Mouse (Mus musculus) CH12.LX (cell line): ENCODE measurements around the gene Sin3a. TPM values are rescaled to one million over a fixed set of nuclear protein-coding genes. Genes with fewer than 3 reads are reported as not detected.

ENCODE experiments used
- DNase-seq: peaks from one replicate; pipeline ENCODE4 v3.0.0-alpha.2; 2013; ENCODE audit errors: extremely low read depth
- H3K27ac ChIP-seq: 2 replicates; pipeline ENCODE4 v1.5.1; 2012; ENCODE audit warnings: low read depth, mild to moderate bottlenecking, control low read depth, moderate library complexity; ENCODE audit not compliant: insufficient read depth
- H3K27me3 ChIP-seq: replicated peaks from 2 replicates; pipeline ENCODE3; 2012; ENCODE audit warnings: inconsistent platforms
- H3K36me3 ChIP-seq, 2 experiments: replicated peaks in 1 of 2; 2 replicates each; pipeline versions ENCODE3 to v1.6.1; 2012; ENCODE audit warnings: inconsistent platforms in 1 of 2, low read length in 1 of 2, mild to moderate bottlenecking in 1 of 2, mixed read lengths in 1 of 2, moderate library complexity in 1 of 2; ENCODE audit not compliant: control insufficient read depth in 1 of 2, insufficient read depth in 1 of 2
- H3K4me1 ChIP-seq, 2 experiments: 2 replicates each; pipeline ENCODE4 v1.6.1; 2012; ENCODE audit warnings: inconsistent platforms in 1 of 2, moderate library complexity in 1 of 2; ENCODE audit not compliant: insufficient read depth in 2 of 2, control insufficient read depth in 1 of 2
- H3K4me2 ChIP-seq: 2 replicates; pipeline ENCODE4 v1.6.1; 2012; ENCODE audit warnings: low read depth, mild to moderate bottlenecking, control low read depth; ENCODE audit not compliant: poor library complexity, insufficient read depth, severe bottlenecking
- H3K4me3 ChIP-seq, 3 experiments: fragments of 150-350 bp in 1 of 3; sonication (generic) in 1 of 3; replicated peaks in 1 of 3; 2 replicates each; pipeline versions ENCODE3 to v1.5.1; 2011 to 2012; ENCODE audit warnings: low read depth in 2 of 3, low read length in 2 of 3, mild to moderate bottlenecking in 2 of 3, moderate library complexity in 2 of 3, control low read depth in 1 of 3, improper control_type of control experiment in 1 of 3, inconsistent platforms in 1 of 3, mixed read lengths in 1 of 3; ENCODE audit not compliant: poor library complexity in 1 of 3
- H3K79me2 ChIP-seq: replicated peaks from 2 replicates; pipeline ENCODE4 v1.6.1; 2012; ENCODE audit warnings: mild to moderate bottlenecking, moderate library complexity; ENCODE audit not compliant: control insufficient read depth, poor library complexity, insufficient read depth, severe bottlenecking; ENCODE audit errors: extremely low read depth
- H3K9ac ChIP-seq: 2 replicates; pipeline ENCODE4 v1.6.1; 2012; ENCODE audit warnings: low read depth, mild to moderate bottlenecking, control low read depth, moderate library complexity; ENCODE audit not compliant: insufficient read depth
- H3K9me3 ChIP-seq: replicated peaks from 2 replicates; pipeline ENCODE3; 2012; ENCODE audit warnings: low read length, inconsistent platforms, mixed read lengths
- BHLHE40 ChIP-seq: IDR thresholded peaks from 2 replicates; pipeline ENCODE4 v1.6.1; 2011; ENCODE audit warnings: mild to moderate bottlenecking, low read depth, low read length, improper control_type of control experiment
- ELF1 ChIP-seq: IDR thresholded peaks from 2 replicates; pipeline ENCODE4 v1.6.1; 2014; ENCODE audit warnings: low read depth, mild to moderate bottlenecking, inconsistent platforms, low read length, improper control_type of control experiment
- EP300 ChIP-seq: IDR thresholded peaks from 2 replicates; pipeline ENCODE4 v1.6.1; 2011; ENCODE audit warnings: low read length, improper control_type of control experiment
- ETS1 ChIP-seq: conservative IDR thresholded peaks from 2 replicates; pipeline ENCODE4 v1.6.1; 2012; ENCODE audit warnings: low read depth, mild to moderate bottlenecking, inconsistent platforms, low read length, improper control_type of control experiment, moderate library complexity
- KAT2A ChIP-seq: IDR thresholded peaks from 2 replicates; pipeline ENCODE4 v1.6.1; 2012; ENCODE audit warnings: low read length, improper control_type of control experiment, inconsistent platforms; ENCODE audit not compliant: insufficient replicate concordance
- MAFK ChIP-seq: IDR thresholded peaks from 2 replicates; pipeline ENCODE4 v1.6.1; 2011; ENCODE audit warnings: low read length, improper control_type of control experiment; ENCODE audit not compliant: insufficient replicate concordance
- MAX ChIP-seq: IDR thresholded peaks from 2 replicates; pipeline ENCODE4 v1.6.1; 2011; ENCODE audit warnings: low read length, improper control_type of control experiment
- MXI1 ChIP-seq: IDR thresholded peaks from 2 replicates; pipeline ENCODE4 v1.6.1; 2011; ENCODE audit warnings: mild to moderate bottlenecking, low read depth, low read length, improper control_type of control experiment
- MYC ChIP-seq: IDR thresholded peaks from 2 replicates; pipeline ENCODE4 v1.6.1; 2011; ENCODE audit warnings: low read depth, mild to moderate bottlenecking, improper control_type of control experiment, low read length
- POLR2A ChIP-seq: IDR thresholded peaks from 2 replicates; pipeline ENCODE4 v1.6.1; 2011; ENCODE audit warnings: low read depth, mild to moderate bottlenecking, improper control_type of control experiment, low read length
- POLR2AphosphoS2 ChIP-seq: IDR thresholded peaks from 2 replicates; pipeline ENCODE4 v1.6.1; 2011; ENCODE audit warnings: low read depth, low read length, improper control_type of control experiment
- RAD21 ChIP-seq: IDR thresholded peaks from 2 replicates; pipeline ENCODE4 v1.6.1; 2011; ENCODE audit warnings: low read depth, mild to moderate bottlenecking, low read length, improper control_type of control experiment, moderate library complexity
- SMC3 ChIP-seq: IDR thresholded peaks from 2 replicates; pipeline ENCODE4 v1.6.1; 2011; ENCODE audit warnings: low read depth, low read length, improper control_type of control experiment
- TBP ChIP-seq: conservative IDR thresholded peaks from 2 replicates; pipeline ENCODE4 v1.6.1; 2011; ENCODE audit warnings: low read depth, low read length, improper control_type of control experiment
- TCF12 ChIP-seq: IDR thresholded peaks from 2 replicates; pipeline ENCODE4 v1.6.1; 2014; ENCODE audit warnings: low read depth, mild to moderate bottlenecking, inconsistent platforms, low read length, improper control_type of control experiment
- USF1 ChIP-seq: IDR thresholded peaks from 2 replicates; pipeline ENCODE4 v1.6.1; 2014; ENCODE audit warnings: low read depth, mild to moderate bottlenecking, inconsistent platforms, low read length, improper control_type of control experiment
- ZMIZ1 ChIP-seq: IDR thresholded peaks from 2 replicates; pipeline ENCODE4 v1.6.1; 2012; ENCODE audit warnings: low read depth, mild to moderate bottlenecking, inconsistent platforms, low read length, improper control_type of control experiment
- dilution Hi-C: fragments of 300-500 bp; cut with MboI; formaldehyde crosslinking; loops from 2 replicates; pipeline ENCODE4 v1.14.3; 2020; ENCODE audit warnings: low sequenced_read_pairs; ENCODE audit not compliant: extremely low pct_unique_long_range_greater_than_20kb, extremely low pct_ligation_motif_present
- in situ Hi-C: fragments of 300-500 bp; cut with MboI; formaldehyde crosslinking; loops from 3 replicates; pipeline ENCODE4 v1.14.3; 2019; ENCODE audit warnings: low sequenced_read_pairs, low pct_ligation_motif_present, low pct_unique_long_range_greater_than_20kb, mixed read lengths
- polyA plus RNA-seq: library from polyadenylated mRNA; unstranded; fragments of >175 nt; gene quantifications from 2 replicates; pipeline ENCODE4 v1.2.1, GENCODE M21; 2012; ENCODE audit warnings: low read depth; ENCODE audit not compliant: insufficient read length
- total RNA-seq, 2 experiments: library from RNA; depleted of rRNA; stranded (reverse); fragments of 300-350 nt in 1 of 2; fragments of >200 nt in 1 of 2; gene quantifications; 2 replicates each; pipeline ENCODE4 v1.2.3; 2012 to 2014

The Sin3a gene
- total and polyA plus RNA-seq, 3 experiments, result 23.0 to 32.1 (median 28.7) TPM

- TF ChIP-seq EP300 (no peak), SMC3 (no peak), USF1 (no peak), POLR2A (no peak), BHLHE40 (no peak), MXI1 (no peak)
- no peak overlapping the region for H3K4me2 ChIP-seq
- no peak overlapping the region for H3K27ac ChIP-seq
- no peaks in the 10 kb centered on the region for H3K79me2 ChIP-seq
- peaks cover 54 to 83% of the 10 kb centered on the region in 2 experiments for H3K36me3 ChIP-seq
- in situ Hi-C loops (loop anchor here (5.0 kb wide), 1 partner anchor 204 kb away; the partner anchor contains the start of gene Imp3), dilution Hi-C loops (no loop called here)
- H3K9me3 ChIP-seq, result no peaks in the 10 kb centered on the region
- no peak overlapping the region for H3K9ac ChIP-seq
- DNase-seq, result no peak
- no peaks in the 10 kb centered on the region for H3K27me3 ChIP-seq
- H3K4me3 ChIP-seq, result no peak overlapping the region
- H3K4me1 ChIP-seq, result no peaks in the 10 kb centered on the region
Observed at GRCm38 (mm10) chr9:57141417-57142353, 69.8 kb downstream of the Sin3a start.

GRCm38 (mm10) chr9:57143212-57143611 is 71.4 kb downstream of the Sin3a start:
- TF ChIP-seq TCF12 (no peak), MYC (no peak), ZMIZ1 (no peak)
- Histone ChIP-seq H3K27me3 (no peaks in the 10 kb centered on the region), H3K4me2 (no peak overlapping the region), H3K79me2 (no peaks in the 10 kb centered on the region), H3K4me3 (no peak overlapping the region), H3K9me3 (no peaks in the 10 kb centered on the region), H3K9ac (no peak overlapping the region), H3K36me3 (peaks cover 39 to 68% of the 10 kb centered on the region in 2 experiments), H3K4me1 (no peaks in the 10 kb centered on the region), H3K27ac (no peak overlapping the region)
- dilution Hi-C loops, result no loop called here
- no peak for DNase-seq
- in situ Hi-C loops, result loop anchor here (5.0 kb wide), 1 partner anchor 206 kb away; the partner anchor contains the start of gene Imp3

GRCm38 (mm10) chr9:57144830-57145229 is 73.0 kb downstream of the Sin3a start:
- in situ Hi-C loops (loop anchor here (5.0 kb wide), 1 partner anchor 208 kb away; the partner anchor contains the start of gene Imp3), dilution Hi-C loops (no loop called here)
- H3K9me3 ChIP-seq, result no peaks in the 10 kb centered on the region
- no peaks in the 10 kb centered on the region for H3K27me3 ChIP-seq
- H3K4me1 ChIP-seq, result peaks cover 0 to 5% of the 10 kb centered on the region in 2 experiments; a peak in 2 of 4 replicates
- DNase-seq, result no peak
- no peak overlapping the region for H3K27ac ChIP-seq
- no peak overlapping the region for H3K9ac ChIP-seq
- no peaks in the 10 kb centered on the region for H3K79me2 ChIP-seq
- H3K36me3 ChIP-seq, result peaks cover 25 to 52% of the 10 kb centered on the region in 2 experiments
- no peak overlapping the region for H3K4me3 ChIP-seq
- TF ChIP-seq USF1 (no peak), RAD21 (no peak), ELF1 (no peak), MAFK (no peak), POLR2AphosphoS2 (no peak), TBP (no peak), MAX (no peak), ETS1 (no peak), ZMIZ1 (no peak), KAT2A (no peak)
- no peak overlapping the region for H3K4me2 ChIP-seq
